Mouse (Mus musculus) left cerebral cortex, postnatal 4 days (tissue): ENCODE measurements at regions not wholly inside any gene's neighbourhood (a gene's known extent, or its start where the extent isn't known, plus 50 kb on each side); places are given as distances from the start of the nearest gene placed in this dataset.
A peak's percentile ranks its signal among the peaks of the same experiment; 100 is the strongest.

ENCODE experiments used
- DNase-seq: peaks from one replicate; pipeline ENCODE4 v3.0.0-alpha.2; 2022
- intact Hi-C: fragments of 180-260 bp; cut with DNase I; formaldehyde crosslinking; loops from one replicate; pipeline ENCODE4 v1.15.1; 2025

DNA sequence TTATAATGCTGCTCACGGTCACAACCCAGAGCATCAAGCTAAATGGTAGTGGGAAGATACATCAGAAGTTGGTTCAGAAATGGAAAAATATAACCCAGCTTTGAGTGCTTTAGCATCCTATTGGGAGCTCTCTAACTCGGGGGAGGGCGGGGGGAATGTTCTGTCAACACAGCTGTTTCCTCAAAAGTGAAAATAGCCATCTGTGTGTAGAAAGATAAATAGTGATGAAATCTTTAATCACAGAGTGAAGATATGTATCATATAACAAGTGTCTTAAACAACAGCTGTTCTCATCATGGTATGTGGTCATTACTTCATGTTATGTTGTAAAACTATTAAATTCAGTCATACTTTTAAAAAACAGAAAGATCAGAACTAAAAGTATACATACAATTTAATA is 248.4 kb upstream of the Siglech start:
- no peak for DNase-seq
- intact Hi-C loops: no loop called here

DNA sequence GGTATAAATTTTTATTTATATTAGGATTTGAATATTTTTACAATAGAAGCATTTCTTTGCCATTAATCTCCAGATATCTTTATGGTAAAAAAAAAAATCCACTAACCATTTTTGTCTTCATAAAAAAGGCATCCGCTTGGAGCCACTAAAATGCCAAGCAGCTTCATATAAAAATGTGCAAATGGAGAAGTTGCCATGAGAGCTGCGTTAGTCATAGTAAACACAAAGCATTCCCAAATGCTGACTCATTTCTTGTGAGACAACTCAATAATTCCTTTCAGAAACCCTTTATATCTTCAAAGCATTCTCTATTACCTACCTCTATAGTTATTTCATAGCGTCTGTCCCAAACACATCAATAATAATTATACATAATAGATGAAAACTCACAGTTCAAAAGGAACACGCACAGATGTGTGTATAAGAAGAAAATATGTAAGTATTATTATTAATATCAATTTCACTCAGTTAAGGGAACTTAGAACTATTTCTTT is 228.1 kb upstream of the Siglech start:
- intact Hi-C loops: no loop called here

DNA sequence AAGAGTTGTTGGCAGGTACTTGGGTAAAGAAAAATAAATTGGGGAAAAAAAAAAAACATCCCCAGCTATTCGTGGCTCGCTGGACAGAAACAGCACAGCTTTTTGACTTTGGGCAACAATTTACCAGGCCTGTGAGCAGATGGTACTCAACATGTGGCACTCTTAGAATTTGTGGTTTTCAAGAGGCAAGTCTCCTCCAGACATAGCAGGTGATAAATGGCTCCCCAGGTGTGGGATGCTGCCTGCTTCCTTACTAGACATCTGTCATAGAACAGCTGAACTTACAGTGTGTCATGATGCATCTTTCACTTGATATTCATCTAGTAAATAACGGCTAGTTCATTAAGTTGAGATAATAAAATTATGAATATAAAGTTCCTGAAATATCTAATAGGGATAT is 218.8 kb upstream of the Siglech start:
- intact Hi-C loops: no loop called here
- peak; percentile 25 for DNase-seq

More for the DNA sequence above, 228.1 kb upstream of the Siglech start:
- no peak for DNase-seq

- intact Hi-C loops: no loop called here
- no peak for DNase-seq
Measured at GRCm38 (mm10) chr7:55573339-55573738, 194.6 kb upstream of the Siglech start.

GRCm38 (mm10) chr7:55581034-55581926 is 186.7 kb upstream of the Siglech start:
- intact Hi-C loops: no loop called here
- DNase-seq: no peak
